Mouse (Mus musculus): ENCODE data around the gene Ndufb10.
A peak's percentile ranks its signal among the peaks of the same experiment; 100 is the strongest.

Gene Ndufb10

GRCm38 (mm10) chr17:24707801-24708425 is 16.4 kb downstream of the Ndufb10 start:
- DNase-seq (ENCODE audit: low spot score in 2 of 2): peak in 1 of 2 experiments; percentile 25

- DNase-seq (ENCODE audit: low spot score in 2 of 2): peak; percentile 97 to 98
Observed at GRCm38 (mm10) chr17:24706982-24707800, 17.1 kb downstream of the Ndufb10 start, which contains the start of gene Tbl3. TSS of gene Tbl3 (minus strand) at chr17:24707660.

- no peak for DNase-seq (ENCODE audit: low spot score in 2 of 2)
Observed at GRCm38 (mm10) chr17:24705821-24706220, 18.5 kb downstream of the Ndufb10 start.

GRCm38 (mm10) chr17:24701251-24701650 is 23.0 kb downstream of the Ndufb10 start:
- DNase-seq (ENCODE audit: low spot score in 2 of 2): no peak

GRCm38 (mm10) chr17:24699473-24699872 is 24.8 kb downstream of the Ndufb10 start:
- no peak for DNase-seq (ENCODE audit: low spot score in 2 of 2)

- no peak for DNase-seq (ENCODE audit: low spot score in 2 of 2)
Observed at GRCm38 (mm10) chr17:24698715-24699114, 25.6 kb downstream of the Ndufb10 start.

- no peak for DNase-seq (ENCODE audit: low spot score in 2 of 2)
Observed at GRCm38 (mm10) chr17:24697985-24698384, 26.3 kb downstream of the Ndufb10 start.

- DNase-seq (ENCODE audit: low spot score in 2 of 2): peak; percentile 72 to 75
Observed at GRCm38 (mm10) chr17:24696011-24696697, 28.1 kb downstream of the Ndufb10 start, which contains the start of the genes Gfer and Noxo1. TSS of gene Gfer (minus strand) at chr17:24696156. TSS of gene Noxo1 (plus strand) at chr17:24696234.

- no peak for DNase-seq (ENCODE audit: low spot score in 2 of 2)
Observed at GRCm38 (mm10) chr17:24695326-24696010, 28.8 kb downstream of the Ndufb10 start.

- DNase-seq (ENCODE audit: low spot score in 2 of 2): no peak
Observed at GRCm38 (mm10) chr17:24692385-24692784, 31.9 kb downstream of the Ndufb10 start.

GRCm38 (mm10) chr17:24689251-24690081 is 34.8 kb downstream of the Ndufb10 start, which contains the start of gene Syngr3:
TSS of gene Syngr3 (minus strand) at chr17:24689955.
- peak; percentile 49 to 59 for DNase-seq (ENCODE audit: low spot score in 2 of 2)

- no peak for DNase-seq (ENCODE audit: low spot score in 2 of 2)
Observed at GRCm38 (mm10) chr17:24687599-24687998, 36.7 kb downstream of the Ndufb10 start.

- peak in 1 of 2 experiments; percentile 39 for DNase-seq (ENCODE audit: low spot score in 2 of 2)
Observed at GRCm38 (mm10) chr17:24687146-24687595, 37.1 kb downstream of the Ndufb10 start.

- DNase-seq (ENCODE audit: low spot score in 2 of 2): no peak
Observed at GRCm38 (mm10) chr17:24686514-24686913, 37.8 kb downstream of the Ndufb10 start.

- no peak for DNase-seq (ENCODE audit: low spot score in 2 of 2)
Observed at GRCm38 (mm10) chr17:24677500-24678080, 46.7 kb downstream of the Ndufb10 start.

GRCm38 (mm10) chr17:24676877-24677276 is 47.4 kb downstream of the Ndufb10 start:
- DNase-seq (ENCODE audit: low spot score in 2 of 2): no peak

- peak; percentile 67 to 77 for DNase-seq (ENCODE audit: low spot score in 2 of 2)
Observed at GRCm38 (mm10) chr17:24676187-24676586, 48.1 kb downstream of the Ndufb10 start.

- peak; percentile 53 for DNase-seq (ENCODE audit: low spot score in 2 of 2)
Observed at GRCm38 (mm10) chr17:24674277-24674676, 50.0 kb downstream of the Ndufb10 start.

- DNase-seq (ENCODE audit: low spot score in 2 of 2): no peak
Observed at GRCm38 (mm10) chr17:24672141-24672540, 52.1 kb downstream of the Ndufb10 start.
